Mouse (Mus musculus) brain, embryonic 14.5 days (tissue): ENCODE measurements around the gene 1110017D15Rik.

Experiments used
- CTCF ChIP-seq: fragments of 200-500 bp; IDR thresholded peaks from 2 replicates; pipeline ENCODE4 v1.5.1; 2012; ENCODE audit warnings: inconsistent platforms, mild to moderate bottlenecking, moderate library complexity, borderline replicate concordance; ENCODE audit not compliant: insufficient read depth, insufficient read length; ENCODE audit errors: extremely low read depth
- POLR2A ChIP-seq: fragments of 200-500 bp; IDR thresholded peaks from 2 replicates; pipeline ENCODE4 v1.6.1; 2012; ENCODE audit warnings: mild to moderate bottlenecking, inconsistent platforms, borderline replicate concordance; ENCODE audit not compliant: poor library complexity, insufficient read depth, insufficient read length, severe bottlenecking; ENCODE audit errors: extremely low read depth

- TF ChIP-seq CTCF (no peak), POLR2A (no peak)
Observed at GRCm38 (mm10) chr4:41518349-41518748, 1.2 kb upstream of the 1110017D15Rik start.
